Mouse (Mus musculus): ENCODE data around the gene Ikzf2. TPM values are rescaled to one million over a fixed set of nuclear protein-coding genes. Genes with fewer than 3 reads are reported as not detected.

Gene Ikzf2
- polyA plus RNA-seq, 1 experiment, result 0.19 TPM

GRCm38 (mm10) chr1:69611204-69611725 is 75.8 kb downstream of the Ikzf2 start:
- Histone ChIP-seq H3K4me1 (ENCODE audit: control insufficient read depth, insufficient read depth, low read length) (no peaks in the 10 kb centered on the region), H3K4me3 (ENCODE audit: control insufficient read depth, low read depth, low read length) (no peak overlapping the region), H3K27ac (ENCODE audit: control insufficient read depth, insufficient read depth, low read depth, low read length) (no peak overlapping the region), H3K27me3 (ENCODE audit: control insufficient read depth, insufficient read depth, low read length) (no peaks in the 10 kb centered on the region), H3K36me3 (ENCODE audit: control insufficient read depth, insufficient read depth, low read length) (no peaks in the 10 kb centered on the region)
- TF ChIP-seq POLR2A (IDR thresholded peaks at IDR 0.05; ENCODE audit: control insufficient read depth, low read depth, low read length) (no peak), CTCF (IDR thresholded peaks at IDR 0.05; ENCODE audit: control insufficient read depth, insufficient read depth, insufficient replicate concordance, low read depth, low read length) (no peak)

DNA sequence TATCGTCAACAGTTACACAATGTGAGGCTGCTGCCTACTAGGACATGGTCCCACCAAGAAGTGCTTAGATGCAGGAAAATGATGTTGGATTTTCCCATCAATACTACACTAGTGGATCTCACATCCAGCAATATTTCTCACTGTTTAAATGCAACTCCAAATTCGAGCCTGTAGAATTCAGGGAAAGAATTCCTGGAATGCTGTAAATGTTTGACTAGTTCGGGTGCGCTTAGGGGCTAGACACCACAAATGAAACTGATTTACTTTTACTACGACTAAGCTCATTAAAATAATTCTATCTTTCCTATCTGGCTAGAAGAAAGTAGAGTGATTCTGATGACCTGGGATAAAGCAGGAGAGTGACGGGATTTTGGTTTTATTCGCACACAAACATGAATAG is 76.3 kb downstream of the Ikzf2 start:
- H3K36me3 ChIP-seq (ENCODE audit: control insufficient read depth, insufficient read depth, low read length), result no peaks in the 10 kb centered on the region
- H3K4me1 ChIP-seq (ENCODE audit: control insufficient read depth, insufficient read depth, low read length), result no peaks in the 10 kb centered on the region
- TF ChIP-seq POLR2A (IDR thresholded peaks at IDR 0.05; ENCODE audit: control insufficient read depth, low read depth, low read length), result no peak
- no peak for TF ChIP-seq CTCF (IDR thresholded peaks at IDR 0.05; ENCODE audit: control insufficient read depth, insufficient read depth, insufficient replicate concordance, low read depth, low read length)
- H3K27me3 ChIP-seq (ENCODE audit: control insufficient read depth, insufficient read depth, low read length), result no peaks in the 10 kb centered on the region
- H3K4me3 ChIP-seq (ENCODE audit: control insufficient read depth, low read depth, low read length), result no peak overlapping the region
- no peak overlapping the region for H3K27ac ChIP-seq (ENCODE audit: control insufficient read depth, insufficient read depth, low read depth, low read length)

- Histone ChIP-seq H3K27me3 (ENCODE audit: control insufficient read depth, insufficient read depth, low read length) (no peaks in the 10 kb centered on the region), H3K4me3 (ENCODE audit: control insufficient read depth, low read depth, low read length) (no peak overlapping the region), H3K27ac (ENCODE audit: control insufficient read depth, insufficient read depth, low read depth, low read length) (no peak overlapping the region), H3K36me3 (ENCODE audit: control insufficient read depth, insufficient read depth, low read length) (no peaks in the 10 kb centered on the region), H3K4me1 (ENCODE audit: control insufficient read depth, insufficient read depth, low read length) (no peaks in the 10 kb centered on the region)
- TF ChIP-seq POLR2A (IDR thresholded peaks at IDR 0.05; ENCODE audit: control insufficient read depth, low read depth, low read length) (no peak), CTCF (IDR thresholded peaks at IDR 0.05; ENCODE audit: control insufficient read depth, insufficient read depth, insufficient replicate concordance, low read depth, low read length) (no peak)
These were observed 78.2 kb downstream of the Ikzf2 start for GRCm38 (mm10) chr1:69608846-69609245.

DNA sequence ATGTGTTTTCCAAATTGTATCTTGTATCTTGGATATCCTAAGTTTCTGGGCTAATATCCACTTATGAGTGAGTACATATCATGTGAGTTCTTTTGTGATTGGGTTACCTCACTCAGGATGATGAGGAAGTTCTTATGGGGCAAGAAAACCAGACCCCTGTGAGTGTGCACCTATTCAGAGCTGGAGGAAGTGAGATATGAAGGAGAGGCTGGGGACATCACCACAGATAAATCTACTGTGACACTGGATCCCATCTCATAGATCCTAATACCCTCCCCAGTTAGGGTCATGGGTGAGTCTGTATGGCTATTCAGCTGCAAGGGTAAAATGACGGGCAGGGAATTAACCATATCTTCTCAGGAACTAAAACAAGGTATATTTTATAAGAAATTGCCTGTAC is 80.2 kb downstream of the Ikzf2 start:
- TF ChIP-seq CTCF (IDR thresholded peaks at IDR 0.05; ENCODE audit: control insufficient read depth, insufficient read depth, insufficient replicate concordance, low read depth, low read length), result no peak
- TF ChIP-seq POLR2A (IDR thresholded peaks at IDR 0.05; ENCODE audit: control insufficient read depth, low read depth, low read length), result no peak
- Histone ChIP-seq H3K27me3 (ENCODE audit: control insufficient read depth, insufficient read depth, low read length) (no peaks in the 10 kb centered on the region), H3K27ac (ENCODE audit: control insufficient read depth, insufficient read depth, low read depth, low read length) (no peak overlapping the region), H3K36me3 (ENCODE audit: control insufficient read depth, insufficient read depth, low read length) (no peaks in the 10 kb centered on the region), H3K4me1 (ENCODE audit: control insufficient read depth, insufficient read depth, low read length) (no peaks in the 10 kb centered on the region), H3K4me3 (ENCODE audit: control insufficient read depth, low read depth, low read length) (no peak overlapping the region)

GRCm38 (mm10) chr1:69604213-69604612 is 82.8 kb downstream of the Ikzf2 start:
- no peak for TF ChIP-seq CTCF (IDR thresholded peaks at IDR 0.05; ENCODE audit: control insufficient read depth, insufficient read depth, insufficient replicate concordance, low read depth, low read length)
- TF ChIP-seq POLR2A (IDR thresholded peaks at IDR 0.05; ENCODE audit: control insufficient read depth, low read depth, low read length), result no peak
- Histone ChIP-seq H3K27me3 (ENCODE audit: control insufficient read depth, insufficient read depth, low read length) (no peaks in the 10 kb centered on the region), H3K36me3 (ENCODE audit: control insufficient read depth, insufficient read depth, low read length) (no peaks in the 10 kb centered on the region), H3K4me1 (ENCODE audit: control insufficient read depth, insufficient read depth, low read length) (no peaks in the 10 kb centered on the region), H3K4me3 (ENCODE audit: control insufficient read depth, low read depth, low read length) (no peak overlapping the region), H3K27ac (ENCODE audit: control insufficient read depth, insufficient read depth, low read depth, low read length) (no peak overlapping the region)

- TF ChIP-seq CTCF (IDR thresholded peaks at IDR 0.05; ENCODE audit: control insufficient read depth, insufficient read depth, insufficient replicate concordance, low read depth, low read length), result no peak
- no peak for TF ChIP-seq POLR2A (IDR thresholded peaks at IDR 0.05; ENCODE audit: control insufficient read depth, low read depth, low read length)
- no peak overlapping the region for H3K4me3 ChIP-seq (ENCODE audit: control insufficient read depth, low read depth, low read length)
These were observed 86.1 kb downstream of the Ikzf2 start for GRCm38 (mm10) chr1:69600954-69601353.

DNA sequence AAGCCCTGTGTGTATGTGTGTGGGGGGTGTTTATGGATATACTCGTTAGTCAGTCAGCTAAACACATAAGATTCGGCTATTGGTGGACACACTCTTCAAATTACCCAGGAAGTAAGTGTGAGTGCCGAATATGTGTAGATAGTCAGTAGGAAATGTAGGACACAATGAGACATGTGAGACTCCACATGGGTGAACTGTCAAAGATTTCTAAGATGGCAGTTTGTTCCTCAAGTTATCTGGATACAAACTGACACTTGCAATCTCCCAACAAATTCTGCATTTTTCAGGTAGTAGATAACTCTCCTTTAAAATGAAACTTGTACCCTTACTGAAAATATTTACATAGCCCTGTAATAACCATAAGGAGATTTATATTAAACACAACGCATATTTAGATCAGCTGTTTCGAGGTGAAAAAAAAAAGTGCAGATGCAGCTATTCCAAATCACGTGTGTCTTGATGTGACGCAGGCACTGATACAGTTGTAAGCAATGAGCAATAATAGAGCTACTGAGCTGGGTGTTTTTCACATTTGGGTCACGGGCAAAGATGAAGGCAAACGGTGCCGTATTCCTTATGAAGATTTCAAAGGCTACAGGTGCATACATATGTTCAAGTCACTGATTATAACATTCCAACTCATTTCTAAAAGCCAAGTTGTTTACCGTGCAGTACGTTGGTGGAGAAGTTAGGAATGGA is 87.8 kb downstream of the Ikzf2 start:
- Histone ChIP-seq H3K4me1 (ENCODE audit: control insufficient read depth, insufficient read depth, low read length) (no peaks in the 10 kb centered on the region), H3K36me3 (ENCODE audit: control insufficient read depth, insufficient read depth, low read length) (no peaks in the 10 kb centered on the region), H3K27me3 (ENCODE audit: control insufficient read depth, insufficient read depth, low read length) (no peaks in the 10 kb centered on the region), H3K4me3 (ENCODE audit: control insufficient read depth, low read depth, low read length) (no peak overlapping the region), H3K27ac (ENCODE audit: control insufficient read depth, insufficient read depth, low read depth, low read length) (no peak overlapping the region)
- TF ChIP-seq CTCF (IDR thresholded peaks at IDR 0.05; ENCODE audit: control insufficient read depth, insufficient read depth, insufficient replicate concordance, low read depth, low read length) (no peak), POLR2A (IDR thresholded peaks at IDR 0.05; ENCODE audit: control insufficient read depth, low read depth, low read length) (no peak)

More at GRCm38 (mm10) chr1:69600954-69601353, 86.1 kb downstream of the Ikzf2 start:
- no peaks in the 10 kb centered on the region for H3K36me3 ChIP-seq (ENCODE audit: control insufficient read depth, insufficient read depth, low read length)
- H3K4me1 ChIP-seq (ENCODE audit: control insufficient read depth, insufficient read depth, low read length), result no peaks in the 10 kb centered on the region
- H3K27ac ChIP-seq (ENCODE audit: control insufficient read depth, insufficient read depth, low read depth, low read length), result no peak overlapping the region
- no peaks in the 10 kb centered on the region for H3K27me3 ChIP-seq (ENCODE audit: control insufficient read depth, insufficient read depth, low read length)
